Comparison of ENCODE assay signal across 21 mouse cellular contexts in genomic region chr11:52820336-52820905, GRCm38 (mm10). TPM values are rescaled to one million over a fixed set of nuclear protein-coding genes. Genes with fewer than 3 reads are reported as not detected.
DNase-seq lines count a peak whose midpoint lies in the region; ATAC-seq lines count a peak whose summit lies in the region.
"Had no signal": no experiment of that assay in that cellular context is flagged by ENCODE, and none has a peak within 500 bp of the region (broad histone marks: within the 10 kb centered on the region; RNA-seq: fewer than 3 reads in every experiment).

No protein-coding gene starts in this region.

- no peaks in the 10 kb centered on the region for H3K4me1 ChIP-seq in hindbrain, embryonic 11.5 days (replicated peaks; ENCODE audit: control insufficient read depth, insufficient read depth, low read length)
- peaks cover 5% of the 10 kb centered on the region; the same call in 1 of the 2 replicates for H3K4me1 ChIP-seq in hindbrain, embryonic 10.5 days (replicated peaks)
- H3K4me1 ChIP-seq in embryonic facial prominence, embryonic 12.5 days, result peaks cover 6% of the 10 kb centered on the region; the same call in 1 of the 2 replicates
- H3K4me1 ChIP-seq in intestine, embryonic 15.5 days (replicated peaks), result no peaks in the 10 kb centered on the region
- H3K4me1 ChIP-seq: limb, embryonic 15.5 days; midbrain, embryonic 15.5 days had no signal

- no peak overlapping the region for H3K4me3 ChIP-seq in hindbrain, embryonic 11.5 days (ENCODE audit: low read depth, low read length)
- no peak overlapping the region for H3K4me3 ChIP-seq in hindbrain, embryonic 10.5 days
- no peak overlapping the region for H3K4me3 ChIP-seq in embryonic facial prominence, embryonic 12.5 days
- H3K4me3 ChIP-seq in intestine, embryonic 15.5 days (replicated peaks), result no peak overlapping the region
- H3K4me3 ChIP-seq: heart, embryonic 13.5 days; limb, embryonic 15.5 days; midbrain, embryonic 15.5 days had no signal

- DNase-seq in hindbrain, embryonic 11.5 days (ENCODE audit: low spot score), result peak; percentile 4
- DNase-seq in hindbrain, embryonic 10.5 days (ENCODE audit: low spot score), result no peak
- DNase-seq in ES-CJ7 (ENCODE audit: low read depth, low spot score), result peak; percentile 64
- peak; percentile 64 for DNase-seq in ZHBTc4 (ENCODE audit: low read depth, low spot score)
- DNase-seq in layer of hippocampus, adult 11-12 months (ENCODE audit: low spot score), result no peak
- DNase-seq in gastrocnemius, postnatal 14 days, result no peak
- DNase-seq: adrenal gland, adult 8-10 months; cerebellum, adult 2 months; heart, postnatal 4 days; kidney, adult 2 months; kidney, postnatal 36 days; lung, postnatal 4 days; right cerebral cortex, postnatal 14 days; thymus, postnatal 14 days had no signal

- no peak overlapping the region for H3K4me2 ChIP-seq in hindbrain, embryonic 11.5 days (replicated peaks; ENCODE audit: low read depth, low read length)
- H3K4me2 ChIP-seq in embryonic facial prominence, embryonic 12.5 days (replicated peaks), result no peak overlapping the region
- H3K4me2 ChIP-seq in intestine, embryonic 15.5 days (replicated peaks), result no peak overlapping the region
- H3K4me2 ChIP-seq: heart, embryonic 13.5 days; limb, embryonic 15.5 days; midbrain, embryonic 15.5 days had no signal

- 12% methylated on average over 2 of the region's 2 CpGs for WGBS in hindbrain, embryonic 11.5 days
- 7% methylated on average over 2 of the region's 2 CpGs for WGBS in hindbrain, embryonic 10.5 days
- WGBS in embryonic facial prominence, embryonic 12.5 days, result 0% methylated on average over 2 of the region's 2 CpGs
- WGBS in intestine, embryonic 15.5 days, result 15% methylated on average over 2 of the region's 2 CpGs

- no peak overlapping the region for H3K27ac ChIP-seq in hindbrain, embryonic 11.5 days (ENCODE audit: low read depth, low read length)
- no peak overlapping the region for H3K27ac ChIP-seq in hindbrain, embryonic 10.5 days
- no peak overlapping the region for H3K27ac ChIP-seq in embryonic facial prominence, embryonic 12.5 days
- no peak overlapping the region for H3K27ac ChIP-seq in intestine, embryonic 15.5 days
- H3K27ac ChIP-seq: heart, embryonic 13.5 days; limb, embryonic 15.5 days; midbrain, embryonic 15.5 days had no signal

- H3K9ac ChIP-seq in hindbrain, embryonic 11.5 days (ENCODE audit: low read depth, low read length), result no peak overlapping the region
- H3K9ac ChIP-seq in embryonic facial prominence, embryonic 12.5 days, result no peak overlapping the region
- no peak overlapping the region for H3K9ac ChIP-seq in intestine, embryonic 15.5 days
- H3K9ac ChIP-seq: heart, embryonic 13.5 days; limb, embryonic 15.5 days; midbrain, embryonic 15.5 days had no signal

- intact Hi-C loops in gastrocnemius, postnatal 14 days (cut with DNase I; ENCODE audit: low total_unique reads), result no loop called here

- no peaks in the 10 kb centered on the region for H3K9me3 ChIP-seq in hindbrain, embryonic 11.5 days (ENCODE audit: control insufficient read depth, low read length)
- no peaks in the 10 kb centered on the region for H3K9me3 ChIP-seq in hindbrain, embryonic 10.5 days
- H3K9me3 ChIP-seq in embryonic facial prominence, embryonic 12.5 days, result no peaks in the 10 kb centered on the region
- no peaks in the 10 kb centered on the region for H3K9me3 ChIP-seq in intestine, embryonic 15.5 days
- H3K9me3 ChIP-seq: G1E; limb, embryonic 15.5 days; midbrain, embryonic 15.5 days had no signal

- ATAC-seq in hindbrain, embryonic 11.5 days (ENCODE audit: low FRiP score), result no peak
- ATAC-seq in embryonic facial prominence, embryonic 12.5 days (ENCODE audit: insufficient number of reproducible peaks, insufficient read depth, low FRiP score, low TSS enrichment), result peak; percentile 10; the same call in 1 of the 2 replicates
- ATAC-seq in intestine, embryonic 15.5 days, result no peak
- ATAC-seq: midbrain, embryonic 15.5 days had no signal

- H3K27me3 ChIP-seq in hindbrain, embryonic 11.5 days (ENCODE audit: control insufficient read depth, insufficient read depth, low read length), result no peaks in the 10 kb centered on the region
- H3K27me3 ChIP-seq in hindbrain, embryonic 10.5 days (ENCODE audit: insufficient read depth, poor library complexity, severe bottlenecking), result no peaks in the 10 kb centered on the region
- H3K27me3 ChIP-seq in embryonic facial prominence, embryonic 12.5 days, result no peaks in the 10 kb centered on the region
- no peaks in the 10 kb centered on the region for H3K27me3 ChIP-seq in intestine, embryonic 15.5 days (replicated peaks)
- H3K27me3 ChIP-seq: heart, embryonic 13.5 days; limb, embryonic 15.5 days; midbrain, embryonic 15.5 days had no signal

- H3K36me3 ChIP-seq in hindbrain, embryonic 11.5 days (ENCODE audit: control insufficient read depth, insufficient read depth, low read length), result no peaks in the 10 kb centered on the region
- no peaks in the 10 kb centered on the region for H3K36me3 ChIP-seq in hindbrain, embryonic 10.5 days
- H3K36me3 ChIP-seq in embryonic facial prominence, embryonic 12.5 days, result no peaks in the 10 kb centered on the region
- no peaks in the 10 kb centered on the region for H3K36me3 ChIP-seq in intestine, embryonic 15.5 days
- H3K36me3 ChIP-seq: G1E; heart, embryonic 13.5 days; limb, embryonic 15.5 days; midbrain, embryonic 15.5 days had no signal

RNA-seq across cellular contexts. Expression of gene Fstl4, which starts 56.0 kb away (rescaled TPM):
- polyA plus RNA-seq in hindbrain, embryonic 11.5 days (2014; fragmentation: Nextera tagmentation; extraction: Ambion mirVana), result 2.0 and 2.1 TPM in 2 replicates
- 1.7 and 2.6 TPM in 2 replicates for polyA plus RNA-seq in hindbrain, embryonic 10.5 days (2016; fragmentation: Nextera tagmentation; extraction: Ambion mirVana)
- 3.0 and 4.1 TPM in 2 replicates for polyA plus RNA-seq in embryonic facial prominence, embryonic 12.5 days (2016; fragmentation: Nextera tagmentation; extraction: Ambion mirVana)
- total RNA-seq in gastrocnemius, postnatal 14 days (2021), result under 1 TPM in 1 of 2 experiments, not detected in 1; 0.08 TPM
- 5.3 and 6.1 TPM in 2 replicates for polyA plus RNA-seq in intestine, embryonic 15.5 days (2015; fragmentation: Nextera tagmentation; extraction: Ambion mirVana)
- polyA plus RNA-seq: C2C12, G1E had no signal

Comparison
In these comparisons a context has a peak if more than half of its experiments do, and no peak if none do; other contexts are left out.
1. DNase-seq: peak in hindbrain, embryonic 11.5 days (single experiment), ES-CJ7 (single experiment) and ZHBTc4 (single experiment); none in hindbrain, embryonic 10.5 days (single experiment), layer of hippocampus, adult 11-12 months (single experiment) and gastrocnemius, postnatal 14 days (single experiment).